Mouse (Mus musculus) myocyte (in vitro differentiated cells): ENCODE results near the gene Tuba4a.

ENCODE experiments used
- CEBPB ChIP-seq: IDR thresholded peaks from 2 replicates; pipeline ENCODE4 v1.6.1; 2011; ENCODE audit warnings: mild to moderate bottlenecking, moderate library complexity; ENCODE audit not compliant: poor library complexity, insufficient read depth, severe bottlenecking
- E2F4 ChIP-seq: IDR thresholded peaks from one replicate; pipeline ENCODE4 v1.6.1; 2011; ENCODE audit warnings: mild to moderate bottlenecking, control low read depth, moderate library complexity; ENCODE audit not compliant: insufficient read depth
- MAX ChIP-seq: IDR thresholded peaks from one replicate; pipeline ENCODE4 v1.6.1; 2011; ENCODE audit warnings: low read depth, mild to moderate bottlenecking, control low read depth
- MYOD1 ChIP-seq, 3 experiments: IDR thresholded peaks; one replicate each; pipeline ENCODE4 v1.6.1; 2011; ENCODE audit warnings: control low read depth in 2 of 3, low read depth in 2 of 3, mild to moderate bottlenecking in 2 of 3, moderate library complexity in 1 of 3; ENCODE audit not compliant: insufficient read length in 2 of 3, control insufficient read depth in 1 of 3
- MYOG ChIP-seq, 3 experiments: IDR thresholded peaks; one replicate each; pipeline ENCODE4 v1.6.1; 2011; ENCODE audit warnings: control low read depth in 2 of 3, low read depth in 2 of 3, mild to moderate bottlenecking in 2 of 3; ENCODE audit not compliant: insufficient read length in 2 of 3, control insufficient read depth in 1 of 3, insufficient read depth in 1 of 3
- POLR2A ChIP-seq: IDR thresholded peaks from one replicate; pipeline ENCODE4 v1.6.1; 2011; ENCODE audit warnings: low read depth, mild to moderate bottlenecking, control low read depth, moderate library complexity; ENCODE audit not compliant: insufficient read length
- POLR2AphosphoS2 ChIP-seq: IDR thresholded peaks from one replicate; pipeline ENCODE4 v1.6.1; 2011; ENCODE audit warnings: low read depth, control low read depth; ENCODE audit not compliant: insufficient read length
- REST ChIP-seq: IDR thresholded peaks from one replicate; pipeline ENCODE4 v1.6.1; 2011; ENCODE audit warnings: mild to moderate bottlenecking, control low read depth, moderate library complexity; ENCODE audit not compliant: insufficient read depth, insufficient read length
- SRF ChIP-seq: IDR thresholded peaks from one replicate; pipeline ENCODE4 v1.6.1; 2011; ENCODE audit warnings: low read depth; ENCODE audit not compliant: control insufficient read depth, insufficient read length
- TCF3 ChIP-seq: IDR thresholded peaks from one replicate; pipeline ENCODE4 v1.6.1; 2011; ENCODE audit warnings: low read depth, control low read depth; ENCODE audit not compliant: insufficient read length
- USF1 ChIP-seq: IDR thresholded peaks from one replicate; pipeline ENCODE4 v1.6.1; 2011; ENCODE audit warnings: low read depth, mild to moderate bottlenecking, control low read depth, moderate library complexity

GRCm38 (mm10) chr1:75192452-75192851 is 27.2 kb downstream of the Tuba4a start:
- TF ChIP-seq POLR2A (no peak), SRF (no peak), MAX (no peak), POLR2AphosphoS2 (no peak), MYOD1 (IDR thresholded peaks at IDR 0.05; ENCODE audit: control insufficient read depth in 1 of 3, insufficient read length in 2 of 3, low read depth in 2 of 3) (no peak), USF1 (no peak), REST (no peak), MYOG (IDR thresholded peaks at IDR 0.05; ENCODE audit: control insufficient read depth in 1 of 3, insufficient read depth in 1 of 3, insufficient read length in 2 of 3, low read depth in 2 of 3) (no peak), CEBPB (no peak), E2F4 (no peak), TCF3 (no peak)
